Mouse (Mus musculus): ENCODE measurements around the gene D1Ertd622e. TPM values are rescaled to one million over a fixed set of nuclear protein-coding genes. Genes with fewer than 3 reads are reported as not detected.

Gene D1Ertd622e
- polyA plus RNA-seq, 1 experiment from 2014 or later = 20.0 TPM

DNA sequence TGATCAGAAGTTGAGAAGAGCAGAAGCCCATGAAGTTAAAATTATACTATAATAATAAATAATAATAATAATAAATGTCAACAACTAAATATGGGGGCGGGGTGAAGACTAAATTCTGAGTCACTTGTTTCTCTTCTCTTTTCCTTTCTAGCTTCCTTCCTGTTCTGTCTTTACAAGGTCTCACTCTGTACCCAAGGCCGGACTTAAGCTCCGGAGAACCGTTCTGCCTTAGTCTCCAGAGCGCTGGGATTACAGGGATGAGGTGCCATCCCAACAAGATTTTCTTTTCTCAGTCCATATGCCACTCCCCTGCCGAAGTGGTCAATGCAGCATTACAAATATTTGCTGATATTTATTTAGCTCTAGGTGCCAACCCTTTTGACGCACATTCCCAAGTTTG, 450 bp upstream of the D1Ertd622e start:
- ATAC-seq = peak; percentile 32; the same call in 1 of the 2 replicates
- peak overlapping the region; percentile 92 for H3K4me3 ChIP-seq (replicated peaks)
- WGBS = 24% methylated on average over 7 of the region's 7 CpGs

DNA sequence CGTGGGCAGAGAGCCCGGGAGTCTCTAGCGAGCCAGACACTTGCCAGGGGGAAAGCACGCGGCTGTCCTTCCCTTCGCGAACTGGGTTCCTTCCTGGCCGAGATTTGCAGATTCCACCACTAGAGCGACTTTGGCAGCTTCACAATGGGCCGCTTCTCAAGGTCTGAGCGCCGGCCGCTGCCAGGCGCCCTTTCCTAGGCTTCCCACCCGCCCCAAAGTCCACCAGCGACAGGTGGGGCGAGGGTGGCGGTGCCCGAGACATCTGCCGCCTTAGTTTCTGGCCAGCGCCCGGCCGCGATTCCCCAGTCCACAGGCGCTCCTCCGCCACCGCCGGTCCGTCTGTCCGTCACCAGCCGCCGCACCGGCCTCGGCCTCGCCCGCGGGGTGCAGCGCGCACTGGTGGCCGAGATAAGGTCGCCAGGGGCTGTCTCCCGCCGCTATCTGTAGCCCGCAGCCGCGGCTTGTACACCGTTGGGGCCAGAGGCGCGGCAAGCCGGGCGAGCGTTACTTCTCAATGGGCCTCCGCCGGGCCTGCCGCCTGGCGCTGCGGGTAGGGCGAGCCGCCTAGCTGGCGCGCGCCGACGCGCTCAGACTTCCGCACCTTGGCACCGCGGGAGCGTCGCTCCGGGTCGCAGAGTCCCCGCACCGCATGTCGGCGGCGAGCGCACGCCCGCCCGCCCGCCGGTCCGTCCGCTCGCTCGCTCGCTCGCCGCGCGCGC, 1.0 kb downstream of the D1Ertd622e start:
- Histone ChIP-seq H3K36me3 (no peaks in the 10 kb centered on the region), H3K4me1 (replicated peaks) (no peaks in the 10 kb centered on the region), H3K9ac (peak overlapping the region; percentile 76)

More for the DNA sequence above, 450 bp upstream of the D1Ertd622e start:
- H3K27me3 ChIP-seq (replicated peaks) = no peaks in the 10 kb centered on the region
- H3K4me1 ChIP-seq (replicated peaks) = no peaks in the 10 kb centered on the region
- H3K27ac ChIP-seq = peak overlapping the region; percentile 90
- H3K36me3 ChIP-seq = no peaks in the 10 kb centered on the region
- H3K4me2 ChIP-seq (replicated peaks) = peak overlapping the region; percentile 90
- peak overlapping the region; percentile 76 for H3K9ac ChIP-seq
- no peaks in the 10 kb centered on the region for H3K9me3 ChIP-seq

DNA sequence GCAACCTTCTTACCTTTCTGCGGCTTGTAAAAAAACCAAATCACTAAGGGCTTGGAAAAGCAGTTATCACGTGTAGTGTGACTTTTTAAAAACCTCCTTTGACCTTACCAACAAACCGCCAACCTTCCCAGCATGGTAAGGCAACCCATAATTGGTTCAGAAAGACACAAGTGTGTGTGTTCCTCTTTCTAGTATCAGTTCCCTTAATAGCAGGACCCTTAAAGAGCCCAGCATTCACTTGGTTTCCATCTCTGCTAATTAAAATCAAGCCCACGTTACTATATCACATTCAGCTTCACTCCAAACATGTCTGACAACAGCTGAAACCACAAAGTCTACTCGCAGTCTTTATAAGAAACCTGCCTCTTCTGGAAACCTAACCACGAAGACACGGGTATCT, 2.5 kb downstream of the D1Ertd622e start:
- H3K27ac ChIP-seq = no peak overlapping the region
- no peak overlapping the region for H3K9ac ChIP-seq
- no peaks in the 10 kb centered on the region for H3K27me3 ChIP-seq (replicated peaks)
- H3K36me3 ChIP-seq = no peaks in the 10 kb centered on the region
- WGBS = 77% methylated on average over 7 of the region's 7 CpGs
- H3K4me1 ChIP-seq (replicated peaks) = no peaks in the 10 kb centered on the region
- H3K4me3 ChIP-seq (replicated peaks) = no peak overlapping the region
- no peak for ATAC-seq
- no peak overlapping the region; the same call in 1 of the 2 replicates for H3K4me2 ChIP-seq (replicated peaks)
- H3K9me3 ChIP-seq = no peaks in the 10 kb centered on the region

More for the DNA sequence above, 1.0 kb downstream of the D1Ertd622e start:
- H3K4me2 ChIP-seq (replicated peaks) = peak overlapping the region; percentile 90
- peak; percentile 72 for ATAC-seq
- peak overlapping the region; percentile 92 for H3K4me3 ChIP-seq (replicated peaks)
- H3K27me3 ChIP-seq (replicated peaks) = no peaks in the 10 kb centered on the region
- H3K27ac ChIP-seq = peak overlapping the region; percentile 90
- under 1% methylated on average over 92 of the region's 93 CpGs for WGBS
- no peaks in the 10 kb centered on the region for H3K9me3 ChIP-seq

DNA sequence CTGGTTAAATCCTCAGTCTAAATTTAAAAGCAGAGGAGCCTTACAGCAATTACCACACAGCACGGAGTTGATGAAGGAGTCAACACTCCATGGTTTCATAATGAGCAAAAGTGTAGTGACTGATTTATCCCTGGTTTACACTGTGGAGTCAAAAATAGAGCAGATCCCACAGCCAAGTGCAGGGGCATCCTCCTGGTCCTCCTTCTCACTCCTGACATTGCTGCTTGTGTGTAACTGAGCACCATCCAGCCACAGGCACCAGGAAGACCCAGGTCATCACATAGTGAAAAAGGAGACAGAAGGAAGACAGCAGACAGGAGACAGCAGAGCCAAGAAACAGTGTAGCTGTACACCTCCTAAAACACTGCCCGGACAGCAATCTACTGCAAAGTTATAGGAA, 4.1 kb downstream of the D1Ertd622e start:
- 74% methylated on average over 2 of the region's 2 CpGs for WGBS
- no peaks in the 10 kb centered on the region for H3K36me3 ChIP-seq
- no peak overlapping the region for H3K27ac ChIP-seq
- H3K4me3 ChIP-seq (replicated peaks) = no peak overlapping the region
- no peak overlapping the region for H3K4me2 ChIP-seq (replicated peaks)
- ATAC-seq = no peak
- no peaks in the 10 kb centered on the region for H3K9me3 ChIP-seq
- H3K4me1 ChIP-seq (replicated peaks) = 0 out of 2 replicates have a peak, but pooled peaks cover 3% of the 10 kb centered on the region
- H3K9ac ChIP-seq = no peak overlapping the region
- no peaks in the 10 kb centered on the region for H3K27me3 ChIP-seq (replicated peaks)

DNA sequence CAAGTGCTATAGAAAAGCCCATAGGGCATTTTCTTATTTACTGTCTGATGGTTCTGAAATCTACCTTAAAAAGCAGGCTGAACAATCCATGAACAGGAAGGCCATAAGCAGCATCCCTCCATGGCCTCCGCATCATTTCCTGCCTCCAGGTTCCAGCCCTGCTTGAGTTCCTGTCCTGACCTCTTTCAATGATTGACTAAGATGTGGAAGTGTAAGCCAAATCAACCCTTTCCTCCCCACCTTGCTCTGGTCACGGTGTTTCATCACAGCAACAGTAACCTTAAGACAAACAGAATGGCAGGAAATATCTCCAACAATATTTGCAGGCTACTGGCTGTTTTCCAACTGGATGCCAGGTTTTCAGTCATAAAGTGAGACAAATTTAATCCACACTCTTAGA, 4.7 kb downstream of the D1Ertd622e start:
- Histone ChIP-seq H3K4me3 (replicated peaks) (no peak overlapping the region), H3K27ac (no peak overlapping the region), H3K36me3 (no peaks in the 10 kb centered on the region), H3K9me3 (no peaks in the 10 kb centered on the region), H3K27me3 (replicated peaks) (no peaks in the 10 kb centered on the region), H3K4me2 (replicated peaks) (no peak overlapping the region), H3K9ac (no peak overlapping the region), H3K4me1 (replicated peaks) (0 out of 2 replicates have a peak, but pooled peaks cover 3% of the 10 kb centered on the region)
- ATAC-seq = no peak
- 49% methylated on average over 2 of the region's 2 CpGs for WGBS

DNA sequence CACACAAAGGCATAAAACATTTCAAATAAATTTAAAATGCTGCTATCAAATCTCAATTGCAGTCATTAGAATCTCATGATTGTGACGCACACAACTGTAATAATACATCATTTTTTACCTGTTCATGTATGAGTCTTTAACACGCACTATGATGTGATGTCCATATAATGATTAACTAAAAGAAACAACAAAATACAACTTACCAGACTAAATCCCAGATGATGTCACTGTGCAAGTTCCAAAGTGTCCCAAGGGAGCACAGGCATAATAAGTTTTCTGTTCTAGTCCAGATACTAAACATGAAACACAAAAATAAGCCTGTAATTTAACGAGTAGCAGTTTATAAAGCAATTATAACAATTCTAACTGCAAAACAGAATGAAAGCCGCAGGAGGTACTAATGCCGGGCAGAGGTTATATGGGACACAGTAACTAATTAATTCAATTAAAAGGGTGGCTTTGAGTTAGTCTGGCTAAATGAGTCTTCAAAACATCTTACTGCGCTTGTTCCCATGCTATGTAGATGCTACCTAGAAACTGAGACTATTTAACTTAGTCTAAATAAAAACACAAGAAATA, 7.4 kb downstream of the D1Ertd622e start:
- 0 out of 2 replicates have a peak, but pooled peaks cover 3% of the 10 kb centered on the region for H3K4me1 ChIP-seq (replicated peaks)
- no peaks in the 10 kb centered on the region for H3K9me3 ChIP-seq
- no peak overlapping the region for H3K4me2 ChIP-seq (replicated peaks)
- no peaks in the 10 kb centered on the region for H3K27me3 ChIP-seq (replicated peaks)
- H3K9ac ChIP-seq = no peak overlapping the region
- H3K27ac ChIP-seq = no peak overlapping the region
- WGBS = 81% methylated on average over 6 of the region's 6 CpGs
- no peak overlapping the region for H3K4me3 ChIP-seq (replicated peaks)
- H3K36me3 ChIP-seq = no peaks in the 10 kb centered on the region
- ATAC-seq = no peak

DNA sequence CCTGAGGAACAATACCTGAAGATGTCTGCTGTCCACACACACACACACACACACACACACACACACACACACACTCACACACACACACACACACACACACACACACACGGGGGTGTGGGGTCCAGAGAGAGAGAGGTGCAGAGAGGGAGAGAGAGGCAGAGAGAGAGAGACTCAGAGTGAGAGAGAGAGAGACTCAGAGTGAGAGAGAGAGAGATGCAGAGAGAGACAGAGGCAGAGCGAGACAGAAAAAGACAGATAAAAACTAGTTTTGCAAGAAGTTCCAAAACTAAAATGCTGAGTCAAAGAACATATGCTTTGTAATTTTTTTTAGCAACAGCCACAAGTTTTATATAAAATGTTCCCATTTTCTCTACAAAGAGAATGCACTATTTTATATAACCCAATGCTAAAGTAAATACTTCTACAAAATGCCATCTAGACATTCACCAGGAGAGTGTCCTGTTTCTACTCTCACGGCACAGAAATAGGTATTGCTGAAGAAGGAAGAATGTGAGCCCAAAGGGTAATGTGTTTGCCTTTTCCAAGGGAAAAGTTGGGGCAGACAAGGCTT, 11.2 kb downstream of the D1Ertd622e start:
- H3K36me3 ChIP-seq = no peaks in the 10 kb centered on the region; the same call in 1 of the 2 replicates
- WGBS = 63% methylated on average over 3 of the region's 3 CpGs
- H3K27me3 ChIP-seq (replicated peaks) = no peaks in the 10 kb centered on the region
- H3K4me3 ChIP-seq (replicated peaks) = no peak overlapping the region
- no peak overlapping the region for H3K9ac ChIP-seq
- no peaks in the 10 kb centered on the region for H3K9me3 ChIP-seq
- no peak overlapping the region for H3K27ac ChIP-seq
- H3K4me2 ChIP-seq (replicated peaks) = no peak overlapping the region
- ATAC-seq = no peak
- 0 out of 2 replicates have a peak, but pooled peaks cover 3% of the 10 kb centered on the region for H3K4me1 ChIP-seq (replicated peaks)

DNA sequence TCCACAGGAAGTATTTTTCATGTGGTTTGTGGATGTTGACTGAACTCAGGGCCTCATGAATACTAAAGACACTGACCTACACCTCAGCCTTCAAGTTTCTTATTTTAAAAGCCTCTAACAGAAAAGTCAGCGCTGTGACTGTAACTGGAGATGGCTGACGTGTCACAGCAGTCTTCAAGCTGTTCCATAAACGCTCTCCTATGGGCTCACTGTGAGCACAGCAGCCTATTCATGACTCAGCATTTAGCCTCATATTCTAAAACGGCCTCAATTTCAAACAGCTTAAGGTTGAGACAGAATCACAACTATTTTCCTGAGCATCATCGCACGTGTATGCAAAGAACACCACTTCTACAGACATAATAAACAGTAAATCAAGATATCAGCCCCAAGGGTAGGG, 11.8 kb downstream of the D1Ertd622e start:
- Histone ChIP-seq H3K27me3 (replicated peaks) (no peaks in the 10 kb centered on the region), H3K4me2 (replicated peaks) (no peak overlapping the region), H3K9me3 (no peaks in the 10 kb centered on the region), H3K9ac (no peak overlapping the region), H3K27ac (no peak overlapping the region), H3K36me3 (no peaks in the 10 kb centered on the region; the same call in 1 of the 2 replicates), H3K4me1 (replicated peaks) (0 out of 2 replicates have a peak, but pooled peaks cover 3% of the 10 kb centered on the region), H3K4me3 (replicated peaks) (no peak overlapping the region)
- 45% methylated on average over 6 of the region's 6 CpGs for WGBS
- peak; percentile 62; the same call in 1 of the 2 replicates for ATAC-seq

DNA sequence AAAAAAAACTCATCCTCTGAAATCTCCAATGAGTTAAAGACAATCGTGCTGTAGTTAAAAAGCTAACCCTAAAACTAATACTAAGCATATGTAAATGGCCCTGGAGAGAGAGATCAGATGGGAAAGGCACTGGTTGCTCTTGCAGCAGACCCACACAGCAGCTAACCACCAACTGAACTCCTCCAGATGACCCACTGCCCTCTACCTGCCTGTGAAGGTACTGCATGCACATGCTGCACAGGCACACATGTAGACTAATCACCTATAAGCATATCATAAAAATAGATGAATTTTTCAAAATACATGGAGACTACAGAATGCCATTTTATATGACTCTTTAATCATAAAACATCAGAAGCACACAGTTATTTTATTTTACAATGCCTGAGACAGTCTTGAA, 14.8 kb downstream of the D1Ertd622e start:
- no peaks in the 10 kb centered on the region; the same call in 1 of the 2 replicates for H3K36me3 ChIP-seq
- WGBS = 97% methylated on average over 1 of the region's 1 CpGs
- no peak for ATAC-seq
- no peak overlapping the region for H3K4me3 ChIP-seq (replicated peaks)
- H3K9me3 ChIP-seq = no peaks in the 10 kb centered on the region
- no peak overlapping the region for H3K27ac ChIP-seq
- H3K4me2 ChIP-seq (replicated peaks) = no peak overlapping the region
- H3K27me3 ChIP-seq (replicated peaks) = no peaks in the 10 kb centered on the region
- H3K9ac ChIP-seq = no peak overlapping the region
- H3K4me1 ChIP-seq (replicated peaks) = no peaks in the 10 kb centered on the region

DNA sequence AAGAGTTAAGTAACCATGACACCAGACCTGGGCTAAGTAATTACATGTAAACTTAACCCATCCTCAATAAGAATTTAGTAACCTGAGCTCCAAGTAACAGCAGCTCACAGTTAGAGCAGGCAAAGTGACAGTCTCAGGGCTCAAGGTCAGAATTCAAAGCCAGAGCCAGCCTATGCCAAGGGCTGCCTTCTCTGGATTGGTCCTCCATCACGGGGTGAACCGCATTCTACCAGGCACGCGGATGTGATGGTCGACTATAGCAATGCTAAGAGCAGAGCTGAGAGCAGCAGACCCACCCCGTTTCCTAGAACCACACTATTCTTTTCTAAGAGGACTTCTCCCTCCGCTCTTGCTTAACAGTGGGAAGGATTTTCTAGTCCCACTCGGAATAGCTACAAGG, 27.8 kb downstream of the D1Ertd622e start:
- 90% methylated on average over 8 of the region's 8 CpGs for WGBS
- ATAC-seq = no peak
- H3K9me3 ChIP-seq = no peaks in the 10 kb centered on the region
- no peak overlapping the region for H3K4me3 ChIP-seq (replicated peaks)
- no peak overlapping the region for H3K27ac ChIP-seq
- H3K4me1 ChIP-seq (replicated peaks) = no peaks in the 10 kb centered on the region
- H3K27me3 ChIP-seq (replicated peaks) = no peaks in the 10 kb centered on the region
- no peaks in the 10 kb centered on the region for H3K36me3 ChIP-seq
- H3K9ac ChIP-seq = no peak overlapping the region
- H3K4me2 ChIP-seq (replicated peaks) = no peak overlapping the region

DNA sequence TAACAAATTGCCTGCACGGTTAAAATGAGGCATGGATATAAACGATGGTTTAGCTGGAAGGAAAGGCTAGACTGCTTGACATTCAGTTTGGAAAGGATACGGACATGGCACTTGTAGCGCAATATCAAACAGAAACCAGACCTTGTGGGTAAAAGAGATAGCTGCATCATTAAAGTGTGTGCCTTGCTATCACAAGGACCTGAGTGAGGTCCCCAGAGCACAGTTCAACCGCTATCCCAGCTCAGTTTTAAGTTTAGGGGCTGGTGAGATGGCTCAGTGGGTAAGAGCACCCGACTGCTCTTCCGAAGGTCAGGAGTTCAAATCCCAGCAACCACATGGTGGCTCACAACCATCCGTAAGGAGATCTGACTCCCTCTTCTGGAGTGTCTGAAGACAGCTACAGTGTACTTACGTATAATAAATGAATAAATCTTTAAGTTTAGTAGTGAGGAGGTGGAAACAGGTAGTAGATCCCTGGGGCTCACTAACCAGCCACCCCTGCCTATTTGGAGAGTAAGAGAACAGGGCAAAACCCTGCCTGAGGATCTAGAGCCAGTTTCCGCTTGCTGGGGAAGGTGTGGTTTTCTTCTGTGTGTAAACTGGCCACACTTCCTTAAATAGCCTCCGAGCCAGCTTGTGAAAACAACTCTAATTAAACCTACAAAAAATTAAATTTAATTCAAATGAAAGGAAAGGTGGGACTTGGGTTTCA, 29.2 kb downstream of the D1Ertd622e start:
- ATAC-seq = no peak
- no peak overlapping the region for H3K4me2 ChIP-seq (replicated peaks)
- H3K4me3 ChIP-seq (replicated peaks) = no peak overlapping the region
- H3K9me3 ChIP-seq = no peaks in the 10 kb centered on the region
- no peaks in the 10 kb centered on the region for H3K27me3 ChIP-seq (replicated peaks)
- no peak overlapping the region for H3K9ac ChIP-seq
- no peaks in the 10 kb centered on the region for H3K36me3 ChIP-seq
- H3K27ac ChIP-seq = no peak overlapping the region
- WGBS = 81% methylated on average over 11 of the region's 11 CpGs
- no peaks in the 10 kb centered on the region for H3K4me1 ChIP-seq (replicated peaks)

DNA sequence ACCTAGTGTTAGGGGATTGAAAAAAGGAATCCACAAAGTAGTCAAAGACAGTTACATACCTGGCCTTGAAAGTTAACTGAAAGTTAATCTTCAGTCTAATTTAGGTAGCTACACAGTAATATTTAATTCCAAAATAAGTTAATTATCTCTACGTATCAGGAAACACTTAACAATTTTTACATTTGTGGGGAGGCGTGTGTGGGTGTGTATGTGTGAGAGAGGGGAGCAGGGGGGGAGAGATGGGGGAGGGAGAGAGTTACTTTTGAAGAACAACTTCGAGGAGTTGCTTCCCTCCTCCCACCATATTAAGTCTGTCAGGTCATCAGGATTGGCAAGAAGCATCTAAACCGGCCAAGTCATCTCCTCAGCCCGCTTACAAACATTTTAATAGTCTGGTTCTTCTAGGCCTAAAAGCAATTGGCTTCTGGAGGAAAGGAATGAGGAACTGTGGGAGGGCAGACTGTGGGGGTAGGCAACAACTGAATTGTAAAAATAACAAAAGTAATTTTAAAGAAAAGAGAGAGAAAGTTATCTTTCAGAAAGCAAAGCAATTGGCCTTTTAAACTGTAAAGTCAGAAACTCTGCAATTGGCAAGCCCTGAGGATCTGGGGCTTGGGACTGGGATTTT, 29.9 kb downstream of the D1Ertd622e start:
- Histone ChIP-seq H3K27me3 (replicated peaks) (no peaks in the 10 kb centered on the region), H3K9ac (no peak overlapping the region), H3K9me3 (no peaks in the 10 kb centered on the region), H3K4me2 (replicated peaks) (no peak overlapping the region), H3K36me3 (no peaks in the 10 kb centered on the region), H3K4me1 (replicated peaks) (no peaks in the 10 kb centered on the region), H3K27ac (no peak overlapping the region), H3K4me3 (replicated peaks) (no peak overlapping the region)
- no peak for ATAC-seq
- 73% methylated on average over 5 of the region's 5 CpGs for WGBS

Measured in intestine, embryonic 15.5 days (tissue).